Mouse (Mus musculus): Measurements from ENCODE around the gene Tomm40.
"Not testable (repeated sequence)": the region's sequence is repeated elsewhere in the genome, so short reads cannot be mapped to it uniquely, and the experiment has no call there.

The Tomm40 gene

GRCm38 (mm10) chr7:19704475-19704874 is 10.8 kb downstream of the Tomm40 start:
- DNase-seq, result no peak

- DNase-seq, result no peak
Measured at GRCm38 (mm10) chr7:19702859-19703555, 12.2 kb downstream of the Tomm40 start.

GRCm38 (mm10) chr7:19701069-19701761 is 14.0 kb downstream of the Tomm40 start:
- DNase-seq, result no peak

GRCm38 (mm10) chr7:19700299-19701068 is 14.8 kb downstream of the Tomm40 start:
- DNase-seq, result no peak

- no peak for DNase-seq
Measured at GRCm38 (mm10) chr7:19699827-19700148, 15.4 kb downstream of the Tomm40 start.

GRCm38 (mm10) chr7:19698907-19699826 is 16.1 kb downstream of the Tomm40 start, which contains the start of gene Apoe:
Gene Apoe, minus strand, starts transcription at chr7:19699188.
- DNase-seq, result peak; percentile 45

GRCm38 (mm10) chr7:19697949-19698906 is 17.0 kb downstream of the Tomm40 start:
- DNase-seq, result no peak

GRCm38 (mm10) chr7:19696336-19696873 is 18.8 kb downstream of the Tomm40 start:
- DNase-seq, result no peak

- no peak for DNase-seq
Measured at GRCm38 (mm10) chr7:19695881-19696280, 19.4 kb downstream of the Tomm40 start.

- DNase-seq, result no peak
Measured at GRCm38 (mm10) chr7:19695213-19695594, 20.0 kb downstream of the Tomm40 start.

- DNase-seq, result no peak
Measured at GRCm38 (mm10) chr7:19694336-19695212, 20.7 kb downstream of the Tomm40 start.

GRCm38 (mm10) chr7:19693421-19693820 is 21.8 kb downstream of the Tomm40 start:
- DNase-seq, result no peak

GRCm38 (mm10) chr7:19691873-19692865 is 23.1 kb downstream of the Tomm40 start, which contains the start of gene Apoc1:
Gene Apoc1, minus strand, starts transcription at chr7:19692660.
- no peak for DNase-seq

GRCm38 (mm10) chr7:19691434-19691833 is 23.8 kb downstream of the Tomm40 start:
- DNase-seq, result no peak

- DNase-seq, result no peak
Measured at GRCm38 (mm10) chr7:19690845-19691244, 24.4 kb downstream of the Tomm40 start.

- no peak for DNase-seq
Measured at GRCm38 (mm10) chr7:19688611-19689010, 26.6 kb downstream of the Tomm40 start.

GRCm38 (mm10) chr7:19688101-19688500 is 27.1 kb downstream of the Tomm40 start:
- no peak for DNase-seq

- not testable (repeated sequence) for DNase-seq
Measured at GRCm38 (mm10) chr7:19686927-19687583, 28.2 kb downstream of the Tomm40 start.

Measured in cerebellum, adult 11-12 months (tissue).